Mouse (Mus musculus) liver, postnatal 0 days (tissue): ENCODE data around the gene Cask.

Experiments
- CTCF ChIP-seq: sonication (generic); IDR thresholded peaks from 2 replicates; pipeline ENCODE4 v1.5.1; 2016; ENCODE audit warnings: antibody characterized with exemption, low read depth
- EP300 ChIP-seq: IDR thresholded peaks from 2 replicates; pipeline ENCODE4 v1.6.1; 2016; ENCODE audit warnings: antibody characterized with exemption, low read depth, mild to moderate bottlenecking

- TF ChIP-seq CTCF, result no peak
- no peak for TF ChIP-seq EP300
Measured at GRCm38 (mm10) chrX:13631599-13632283, 219.4 kb downstream of the Cask start, which contains the start of gene Gpr34.
